Mouse (Mus musculus) cerebellum, adult 2 months (tissue): ENCODE measurements around the gene Sirt7.

ENCODE experiments used
- CTCF ChIP-seq: fragments of 200-500 bp; IDR thresholded peaks from 2 replicates; pipeline ENCODE4 v1.5.1; 2011; ENCODE audit warnings: low read depth, mild to moderate bottlenecking, control low read depth, low read length, moderate library complexity, borderline replicate concordance; ENCODE audit not compliant: insufficient read depth
- POLR2A ChIP-seq: fragments of 200-500 bp; IDR thresholded peaks from 2 replicates; pipeline ENCODE4 v1.6.1; 2011; ENCODE audit warnings: low read length, control low read depth, borderline replicate concordance; ENCODE audit not compliant: insufficient read depth

DNA sequence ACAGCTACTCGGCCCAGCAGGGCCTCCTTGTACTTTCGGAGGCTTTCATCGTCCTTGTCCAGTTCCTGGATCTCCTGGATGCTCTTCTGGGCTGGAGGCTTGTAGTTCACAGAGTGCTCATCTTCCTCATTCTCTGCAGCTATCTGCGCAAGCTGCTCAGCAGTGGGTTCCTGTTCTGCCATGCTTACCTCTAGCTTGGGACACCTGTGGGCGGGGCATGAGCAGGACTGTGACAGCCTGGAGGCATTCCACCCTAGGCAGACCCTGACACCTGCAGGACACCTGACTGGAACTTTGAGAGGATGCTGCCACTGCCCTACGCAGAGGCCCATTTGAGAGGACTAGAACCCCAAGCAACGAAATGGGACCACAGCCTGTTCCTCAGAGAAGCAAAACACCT, 44.9 kb downstream of the Sirt7 start:
- TF ChIP-seq CTCF = no peak
- no peak for TF ChIP-seq POLR2A
